Mouse (Mus musculus) gastrocnemius, postnatal 36 days (tissue): ENCODE data around the gene Lrrc63. TPM values are rescaled to one million over a fixed set of nuclear protein-coding genes. Genes with fewer than 3 reads are reported as not detected.

ENCODE experiments used
- DNase-seq, 2 experiments: peaks; one replicate each; pipeline ENCODE4 v3.0.0; 2022
- intact Hi-C: fragments of 180-260 bp; cut with DNase I; formaldehyde crosslinking; loops from one replicate; pipeline ENCODE4 v1.15.1; 2025
- total RNA-seq, 2 experiments: library from RNA; stranded (reverse); gene quantifications; 2 replicates each; pipeline ENCODE4 v1.2.3; 2021

Lrrc63 gene
- total RNA-seq, 2 experiments from 2014 or later: not detected

DNA sequence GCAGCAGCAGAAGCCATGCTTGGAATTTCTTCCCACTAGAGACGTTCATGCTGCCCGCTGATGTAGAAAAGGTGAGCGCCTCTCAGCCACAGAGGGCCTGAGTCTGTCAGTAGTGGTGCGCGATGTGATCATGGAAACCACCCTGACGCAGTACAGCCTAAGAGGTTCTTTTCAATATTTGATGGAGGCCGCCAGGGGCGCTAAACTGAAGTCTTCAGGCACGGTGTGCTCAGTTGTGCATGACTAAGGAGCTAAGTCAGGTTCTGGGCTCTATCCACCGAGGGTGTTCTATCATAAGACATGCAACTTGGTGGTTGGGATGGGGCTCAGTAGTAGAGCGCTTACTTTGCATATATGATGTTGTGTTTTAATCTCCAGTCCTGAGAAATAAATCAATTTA is 95.2 kb downstream of the Lrrc63 start:
- intact Hi-C loops: no loop called here
- no peak for DNase-seq

Other genes with a start within 250 kb of the Lrrc63 start
- 1 to 10 TPM; 3.1 to 4.0 TPM for gene Lrch1, start 183.0 kb downstream of the Lrrc63 start, total RNA-seq
- gene Rubcnl, start 114.9 kb downstream of the Lrrc63 start, total RNA-seq: under 1 TPM; 0.10 to 0.12 TPM
- gene Lcp1, start 220 bp upstream of the Lrrc63 start, total RNA-seq: 1 to 10 TPM; 3.4 to 3.9 TPM
- not detected for gene Cpb2, start 111.4 kb upstream of the Lrrc63 start, total RNA-seq
- 10 to 100 TPM; 12.2 to 15.9 TPM for gene Zc3h13, start 153.5 kb upstream of the Lrrc63 start, total RNA-seq